Comparison of ENCODE assay signal across 20 mouse cellular contexts in genomic region chr19:16441329-16441728, GRCm38 (mm10).
"Had no signal": no experiment of that assay in that cellular context is flagged by ENCODE, and none has a peak within 500 bp of the region (broad histone marks: within the 10 kb centered on the region; RNA-seq: fewer than 3 reads in every experiment).

No protein-coding gene starts in this region.

- H3K27ac ChIP-seq: liver, embryonic 14.5 days; midbrain, embryonic 10.5 days; midbrain, embryonic 12.5 days; neural tube, embryonic 13.5 days; neural tube, embryonic 15.5 days had no signal

- H3K4me3 ChIP-seq: midbrain, embryonic 10.5 days; midbrain, embryonic 12.5 days; myocyte; neural tube, embryonic 13.5 days; neural tube, embryonic 15.5 days had no signal

- H3K9me3 ChIP-seq: midbrain, embryonic 10.5 days; midbrain, embryonic 12.5 days; neural tube, embryonic 13.5 days; neural tube, embryonic 15.5 days had no signal

- H3K9ac ChIP-seq: liver, embryonic 14.5 days; lung, embryonic 14.5 days; midbrain, embryonic 12.5 days; neural tube, embryonic 13.5 days; neural tube, embryonic 15.5 days had no signal

- H3K36me3 ChIP-seq: midbrain, embryonic 10.5 days; midbrain, embryonic 12.5 days; neural tube, embryonic 13.5 days; neural tube, embryonic 15.5 days had no signal

- ATAC-seq: midbrain, embryonic 16.5 days had no signal

- DNase-seq: lung, adult 18-20 months; lung, embryonic 14.5 days; lung, postnatal 10 days; lung, postnatal 4 days; midbrain, embryonic 14.5 days; retina, postnatal 1 day; right cerebral cortex, adult 18-20 months; right cerebral cortex, postnatal 25 days; right cerebral cortex, postnatal 4 days; spleen, adult 18-20 months; thymus, adult 18-20 months; thymus, postnatal 14 days; thymus, postnatal 36 days had no signal

- H3K4me2 ChIP-seq: lung, embryonic 14.5 days; midbrain, embryonic 12.5 days; neural tube, embryonic 13.5 days; neural tube, embryonic 15.5 days had no signal
